Comparison of ENCODE assay signal across 8 mouse cellular contexts in genomic region chr12:79507141-79507681, GRCm38 (mm10).
A peak's percentile ranks its signal among the peaks of the same experiment; 100 is the strongest.
DNase-seq lines count a peak whose midpoint lies in the region; ATAC-seq lines count a peak whose summit lies in the region.

No protein-coding gene starts in this region.

- peaks cover 54% of the 10 kb centered on the region for H3K4me1 ChIP-seq in forebrain, embryonic 12.5 days
- H3K4me1 ChIP-seq in kidney, embryonic 15.5 days, result peaks cover 54% of the 10 kb centered on the region

- H3K4me3 ChIP-seq in forebrain, embryonic 12.5 days (replicated peaks), result no peak overlapping the region
- no peak overlapping the region for H3K4me3 ChIP-seq in kidney, embryonic 15.5 days (replicated peaks)

- peak; percentile 30 for DNase-seq in gastrocnemius, adult 18-20 months (ENCODE audit: low spot score)
- DNase-seq in gastrocnemius, adult 8-10 months (ENCODE audit: low spot score in 2 of 2), result no peak
- peak; percentile 22 for DNase-seq in adipocyte (ENCODE audit: low spot score)
- peak; percentile 86 for DNase-seq in mesoderm, embryonic 11.5 days (ENCODE audit: low read depth, low spot score)
- no peak for DNase-seq in thymus, postnatal 0 days (ENCODE audit: low spot score)
- DNase-seq in left cerebral cortex, postnatal 14 days (ENCODE audit: low spot score in 2 of 2), result no peak

- H3K9ac ChIP-seq in forebrain, embryonic 12.5 days, result no peak overlapping the region
- no peak overlapping the region for H3K9ac ChIP-seq in kidney, embryonic 15.5 days

- H3K4me2 ChIP-seq in forebrain, embryonic 12.5 days, result no peak overlapping the region
- peak overlapping the region; percentile 15; the same call in 1 of the 2 replicates for H3K4me2 ChIP-seq in kidney, embryonic 15.5 days

- peak overlapping the region; percentile 76 for H3K27ac ChIP-seq in forebrain, embryonic 12.5 days
- peak overlapping the region; percentile 88 for H3K27ac ChIP-seq in kidney, embryonic 15.5 days

- intact Hi-C loops in left cerebral cortex, postnatal 14 days (cut with DNase I), result no loop called here

- H3K36me3 ChIP-seq in forebrain, embryonic 12.5 days (replicated peaks), result no peaks in the 10 kb centered on the region
- no peaks in the 10 kb centered on the region for H3K36me3 ChIP-seq in kidney, embryonic 15.5 days

- no peaks in the 10 kb centered on the region for H3K9me3 ChIP-seq in forebrain, embryonic 12.5 days
- no peaks in the 10 kb centered on the region for H3K9me3 ChIP-seq in kidney, embryonic 15.5 days (replicated peaks)

- WGBS in forebrain, embryonic 12.5 days, result 16% methylated on average over 8 of the region's 8 CpGs
- 11% methylated on average over 8 of the region's 8 CpGs for WGBS in kidney, embryonic 15.5 days

- peak; percentile 50; the same call in 1 of the 2 replicates for ATAC-seq in forebrain, embryonic 12.5 days (ENCODE audit: low FRiP score)
- peak; percentile 72 for ATAC-seq in kidney, embryonic 15.5 days (replicated peaks; ENCODE audit: low FRiP score)

- no peaks in the 10 kb centered on the region for H3K27me3 ChIP-seq in forebrain, embryonic 12.5 days
- H3K27me3 ChIP-seq in kidney, embryonic 15.5 days, result no peaks in the 10 kb centered on the region

Comparison
In these comparisons a context has a peak if more than half of its experiments do, and no peak if none do; other contexts are left out.
1. DNase-seq: peak in gastrocnemius, adult 18-20 months (single experiment), adipocyte (single experiment) and mesoderm, embryonic 11.5 days (single experiment); none in gastrocnemius, adult 8-10 months (0 of 2), thymus, postnatal 0 days (single experiment) and left cerebral cortex, postnatal 14 days (0 of 2).